Comparison of ENCODE assay signal across 13 mouse cellular contexts in the genomic region with DNA sequence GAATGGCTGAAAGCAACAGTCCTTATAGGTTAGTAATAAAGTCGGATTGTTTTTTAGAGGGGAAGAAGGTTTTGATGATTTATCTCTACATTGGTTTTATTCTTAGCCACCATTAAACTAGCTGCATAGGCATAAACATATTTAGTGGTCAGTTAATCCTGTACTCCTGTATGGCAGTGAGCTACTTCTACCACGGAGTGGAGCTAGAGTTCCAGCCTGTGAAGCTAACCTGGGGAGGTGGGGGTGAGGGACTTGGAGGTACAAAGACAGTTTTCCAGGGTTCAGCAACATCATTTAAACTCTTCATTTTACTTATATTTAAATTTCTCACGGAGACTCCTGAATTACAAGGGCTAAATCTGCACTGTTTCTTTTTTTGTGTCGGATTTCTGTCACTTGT. TPM values are rescaled to one million over a fixed set of nuclear protein-coding genes. Genes with fewer than 3 reads are reported as not detected.
DNase-seq lines count a peak whose midpoint lies in the region; ATAC-seq and TF ChIP-seq lines count a peak whose summit lies in the region.
"Had no signal": no experiment of that assay in that cellular context is flagged by ENCODE, and none has a peak within 500 bp of the region (broad histone marks: within the 10 kb centered on the region; RNA-seq: fewer than 3 reads in every experiment).

No protein-coding gene starts in this region.

- no peaks in the 10 kb centered on the region for H3K9me3 ChIP-seq in forebrain, embryonic 11.5 days (ENCODE audit: control insufficient read depth, low read length)
- H3K9me3 ChIP-seq in forebrain, embryonic 12.5 days = no peaks in the 10 kb centered on the region
- H3K9me3 ChIP-seq in liver, postnatal 0 days (ENCODE audit: low read length) = no peaks in the 10 kb centered on the region
- no peaks in the 10 kb centered on the region for H3K9me3 ChIP-seq in liver, embryonic 11.5 days (ENCODE audit: control insufficient read depth, low read length)
- H3K9me3 ChIP-seq in limb, embryonic 10.5 days (replicated peaks) = no peaks in the 10 kb centered on the region
- no peaks in the 10 kb centered on the region for H3K9me3 ChIP-seq in kidney, embryonic 14.5 days (ENCODE audit: control insufficient read depth, low read length)
- H3K9me3 ChIP-seq: heart, embryonic 10.5 days had no signal

- WGBS in forebrain, embryonic 11.5 days = 21% methylated on average over 4 of the region's 4 CpGs
- 24% methylated on average over 4 of the region's 4 CpGs for WGBS in forebrain, embryonic 12.5 days
- 22% methylated on average over 4 of the region's 4 CpGs for WGBS in liver, postnatal 0 days (ENCODE audit: insufficient replicate concordance)
- 16% methylated on average over 4 of the region's 4 CpGs for WGBS in liver, embryonic 11.5 days
- WGBS in limb, embryonic 10.5 days = 21% methylated on average over 4 of the region's 4 CpGs
- 22% methylated on average over 4 of the region's 4 CpGs for WGBS in kidney, embryonic 14.5 days

- H3K9ac ChIP-seq in forebrain, embryonic 11.5 days (ENCODE audit: low read length) = no peak overlapping the region
- H3K9ac ChIP-seq in forebrain, embryonic 12.5 days = no peak overlapping the region
- no peak overlapping the region for H3K9ac ChIP-seq in liver, postnatal 0 days (replicated peaks)
- no peak overlapping the region for H3K9ac ChIP-seq in liver, embryonic 11.5 days (ENCODE audit: low read depth, low read length)
- no peak overlapping the region for H3K9ac ChIP-seq in kidney, embryonic 14.5 days (ENCODE audit: low read depth, low read length)

- no peak overlapping the region for H3K4me3 ChIP-seq in forebrain, embryonic 11.5 days (ENCODE audit: low read depth, low read length)
- H3K4me3 ChIP-seq in forebrain, embryonic 12.5 days (replicated peaks) = no peak overlapping the region
- H3K4me3 ChIP-seq in liver, postnatal 0 days (ENCODE audit: low read depth, low read length) = no peak overlapping the region
- H3K4me3 ChIP-seq in liver, embryonic 11.5 days (ENCODE audit: low read depth, low read length) = no peak overlapping the region
- H3K4me3 ChIP-seq in limb, embryonic 10.5 days = no peak overlapping the region
- H3K4me3 ChIP-seq in kidney, embryonic 14.5 days (ENCODE audit: low read length) = no peak overlapping the region
- H3K4me3 ChIP-seq: heart, embryonic 10.5 days had no signal

- no peak for TF ChIP-seq EP300 in liver, postnatal 0 days (IDR thresholded peaks at IDR 0.05; ENCODE audit: low read depth)

- ATAC-seq in forebrain, embryonic 11.5 days (replicated peaks; ENCODE audit: low FRiP score) = 0 out of 2 replicates have a peak, but pooled peaks have one; percentile 49
- ATAC-seq in forebrain, embryonic 12.5 days (ENCODE audit: low FRiP score) = no peak; the same call in 1 of the 2 replicates
- ATAC-seq in liver, postnatal 0 days = no peak
- no peak for ATAC-seq in liver, embryonic 11.5 days (replicated peaks; ENCODE audit: low FRiP score)
- no peak for ATAC-seq in kidney, embryonic 14.5 days (ENCODE audit: low FRiP score, low TSS enrichment)

- TF ChIP-seq CTCF in liver, postnatal 0 days (IDR thresholded peaks at IDR 0.05; ENCODE audit: low read depth) = peak; percentile 16; the same call in 1 of the 2 replicates

- no peak overlapping the region for H3K4me2 ChIP-seq in forebrain, embryonic 11.5 days (ENCODE audit: low read depth, low read length, severe bottlenecking)
- H3K4me2 ChIP-seq in forebrain, embryonic 12.5 days = no peak overlapping the region
- no peak overlapping the region for H3K4me2 ChIP-seq in liver, postnatal 0 days (ENCODE audit: low read depth, low read length)
- H3K4me2 ChIP-seq in liver, embryonic 11.5 days = no peak overlapping the region
- no peak overlapping the region for H3K4me2 ChIP-seq in kidney, embryonic 14.5 days (replicated peaks; ENCODE audit: low read depth, low read length)

- no peak for DNase-seq in forebrain, embryonic 11.5 days (ENCODE audit: low spot score)
- DNase-seq in liver, postnatal 0 days = no peak
- no peak for DNase-seq in liver, embryonic 11.5 days (ENCODE audit: low spot score)
- peak; percentile 12 for DNase-seq in NIH3T3 (ENCODE audit: low read depth)
- peak; percentile 31 for DNase-seq in limb, embryonic 10.5 days (ENCODE audit: low spot score)
- DNase-seq in right cerebral cortex, adult 2 months (ENCODE audit: low spot score in 2 of 2) = no peak
- DNase-seq: cerebellum, adult 9-10 months; kidney, adult 8-10 months; lung, adult 18-20 months had no signal

- H3K27me3 ChIP-seq in forebrain, embryonic 11.5 days (ENCODE audit: control insufficient read depth, insufficient read depth, low read length) = no peaks in the 10 kb centered on the region
- no peaks in the 10 kb centered on the region for H3K27me3 ChIP-seq in forebrain, embryonic 12.5 days
- H3K27me3 ChIP-seq in liver, postnatal 0 days (ENCODE audit: insufficient read depth, low read length) = no peaks in the 10 kb centered on the region
- no peaks in the 10 kb centered on the region for H3K27me3 ChIP-seq in liver, embryonic 11.5 days (replicated peaks; ENCODE audit: control insufficient read depth, insufficient read depth, low read length)
- no peaks in the 10 kb centered on the region for H3K27me3 ChIP-seq in limb, embryonic 10.5 days (ENCODE audit: low read depth, poor library complexity, severe bottlenecking)
- no peaks in the 10 kb centered on the region for H3K27me3 ChIP-seq in kidney, embryonic 14.5 days (ENCODE audit: control insufficient read depth, insufficient read depth, low read length)

- H3K4me1 ChIP-seq in forebrain, embryonic 11.5 days (replicated peaks; ENCODE audit: control insufficient read depth, insufficient read depth, low read length) = no peaks in the 10 kb centered on the region
- H3K4me1 ChIP-seq in forebrain, embryonic 12.5 days = peaks cover 8% of the 10 kb centered on the region
- H3K4me1 ChIP-seq in liver, postnatal 0 days (ENCODE audit: insufficient read depth) = no peaks in the 10 kb centered on the region
- no peaks in the 10 kb centered on the region for H3K4me1 ChIP-seq in liver, embryonic 11.5 days (replicated peaks; ENCODE audit: control insufficient read depth, insufficient read depth, low read length)
- 0 out of 2 replicates have a peak, but pooled peaks cover 10% of the 10 kb centered on the region for H3K4me1 ChIP-seq in limb, embryonic 10.5 days
- no peaks in the 10 kb centered on the region for H3K4me1 ChIP-seq in kidney, embryonic 14.5 days (ENCODE audit: control insufficient read depth, insufficient read depth, low read length)
- H3K4me1 ChIP-seq: heart, embryonic 10.5 days had no signal

- H3K36me3 ChIP-seq in forebrain, embryonic 11.5 days (ENCODE audit: control insufficient read depth, insufficient read depth, low read length) = no peaks in the 10 kb centered on the region
- no peaks in the 10 kb centered on the region for H3K36me3 ChIP-seq in forebrain, embryonic 12.5 days (replicated peaks)
- H3K36me3 ChIP-seq in liver, postnatal 0 days (replicated peaks; ENCODE audit: insufficient read depth, low read length) = no peaks in the 10 kb centered on the region
- H3K36me3 ChIP-seq in liver, embryonic 11.5 days (ENCODE audit: control insufficient read depth, insufficient read depth, low read length) = no peaks in the 10 kb centered on the region
- H3K36me3 ChIP-seq in limb, embryonic 10.5 days = no peaks in the 10 kb centered on the region
- H3K36me3 ChIP-seq in kidney, embryonic 14.5 days (ENCODE audit: control insufficient read depth, insufficient read depth, low read length) = no peaks in the 10 kb centered on the region
- H3K36me3 ChIP-seq: heart, embryonic 10.5 days had no signal

- H3K27ac ChIP-seq in forebrain, embryonic 11.5 days (ENCODE audit: low read depth, low read length) = no peak overlapping the region
- no peak overlapping the region for H3K27ac ChIP-seq in forebrain, embryonic 12.5 days
- H3K27ac ChIP-seq in liver, postnatal 0 days (ENCODE audit: low read depth) = no peak overlapping the region
- H3K27ac ChIP-seq in liver, embryonic 11.5 days (ENCODE audit: low read depth, low read length) = no peak overlapping the region
- no peak overlapping the region for H3K27ac ChIP-seq in limb, embryonic 10.5 days
- no peak overlapping the region for H3K27ac ChIP-seq in kidney, embryonic 14.5 days (ENCODE audit: low read depth, low read length)
- H3K27ac ChIP-seq: heart, embryonic 10.5 days had no signal

RNA-seq across cellular contexts. Expression of a gene that starts 46.3 kb away (rescaled TPM):
- not detected in 2 replicates for polyA plus RNA-seq in forebrain, embryonic 11.5 days (2014; fragmentation: Nextera tagmentation; extraction: Ambion mirVana)
- polyA plus RNA-seq in forebrain, embryonic 12.5 days (2016; fragmentation: Nextera tagmentation; extraction: Ambion mirVana) = not detected in 2 replicates
- polyA plus RNA-seq in liver, postnatal 0 days (2015; fragmentation: Nextera tagmentation; extraction: Ambion mirVana) = not detected in 2 replicates
- polyA plus RNA-seq in liver, embryonic 11.5 days (2014; fragmentation: Nextera tagmentation; extraction: Ambion mirVana) = not detected in 2 replicates
- not detected in 2 replicates for polyA plus RNA-seq in limb, embryonic 10.5 days (2016; fragmentation: Nextera tagmentation; extraction: Ambion mirVana)
- not detected in 2 replicates for polyA plus RNA-seq in kidney, embryonic 14.5 days (2014; fragmentation: Nextera tagmentation; extraction: Ambion mirVana)
- polyA plus RNA-seq: heart, embryonic 10.5 days; urinary bladder, adult 2 months had no signal

RNA-seq across cellular contexts. Expression of a gene that starts 49.3 kb away (rescaled TPM):
- not detected in 2 replicates for polyA plus RNA-seq in forebrain, embryonic 11.5 days (2014; fragmentation: Nextera tagmentation; extraction: Ambion mirVana)
- 0.11 TPM in 1 of 2 replicates, not detected in the other for polyA plus RNA-seq in forebrain, embryonic 12.5 days (2016; fragmentation: Nextera tagmentation; extraction: Ambion mirVana)
- not detected in 2 replicates for polyA plus RNA-seq in liver, postnatal 0 days (2015; fragmentation: Nextera tagmentation; extraction: Ambion mirVana)
- not detected in 2 replicates for polyA plus RNA-seq in liver, embryonic 11.5 days (2014; fragmentation: Nextera tagmentation; extraction: Ambion mirVana)
- polyA plus RNA-seq in limb, embryonic 10.5 days (2016; fragmentation: Nextera tagmentation; extraction: Ambion mirVana) = not detected in 2 replicates
- polyA plus RNA-seq in kidney, embryonic 14.5 days (2014; fragmentation: Nextera tagmentation; extraction: Ambion mirVana) = not detected in 2 replicates
- polyA plus RNA-seq: heart, embryonic 10.5 days had no signal

Comparison
In these comparisons a context has a peak if more than half of its experiments do, and no peak if none do; other contexts are left out.
1. DNase-seq: peak in NIH3T3 (single experiment) and limb, embryonic 10.5 days (single experiment); none in forebrain, embryonic 11.5 days (single experiment), liver, postnatal 0 days (single experiment), liver, embryonic 11.5 days (single experiment) and right cerebral cortex, adult 2 months (0 of 2).